Mouse (Mus musculus) adrenal gland, adult (tissue): ENCODE results near the gene Slc35a2.
"Not testable (repeated sequence)": the region's sequence is repeated elsewhere in the genome, so short reads cannot be mapped to it uniquely, and the experiment has no call there.

Experiments
- DNase-seq, 2 experiments: peaks; one replicate each; pipeline ENCODE4 v3.0.0; 2022 to 2023; ENCODE audit warnings: low spot score in 1 of 2; ENCODE audit not compliant: inconsistent age in 2 of 2

Gene Slc35a2

GRCm38 (mm10) chrX:7904441-7904840 lies 20.6 kb downstream of the Slc35a2 start:
- peak; percentile 48 to 82 for DNase-seq

GRCm38 (mm10) chrX:7907735-7908134 lies 23.9 kb downstream of the Slc35a2 start, which contains the start of gene Gm10491:
Gm10491 (minus strand) TSS chrX:7907835.
- DNase-seq, result no peak

GRCm38 (mm10) chrX:7909242-7909641 lies 25.4 kb downstream of the Slc35a2 start, which contains the start of gene Gm10490:
Gm10490 (plus strand) TSS chrX:7909542.
- DNase-seq, result not testable (repeated sequence)

- no peak for DNase-seq
Measured at GRCm38 (mm10) chrX:7910473-7910872, 26.6 kb downstream of the Slc35a2 start.

GRCm38 (mm10) chrX:7915669-7916068 lies 31.8 kb downstream of the Slc35a2 start:
- peak; percentile 31 to 81 for DNase-seq

GRCm38 (mm10) chrX:7917960-7918359 lies 34.1 kb downstream of the Slc35a2 start:
- not testable (repeated sequence) for DNase-seq

- DNase-seq, result peak in 1 of 2 experiments; percentile 44
Measured at GRCm38 (mm10) chrX:7919601-7920383, 36.0 kb downstream of the Slc35a2 start, which contains the start of gene Pcsk1n. Pcsk1n (plus strand) TSS chrX:7919822.

GRCm38 (mm10) chrX:7922032-7922431 lies 38.2 kb downstream of the Slc35a2 start:
- DNase-seq, result no peak

GRCm38 (mm10) chrX:7926266-7926665 lies 42.4 kb downstream of the Slc35a2 start:
- DNase-seq, result no peak

- no peak for DNase-seq
Measured at GRCm38 (mm10) chrX:7927116-7927515, 43.3 kb downstream of the Slc35a2 start.

- DNase-seq, result no peak
Measured at GRCm38 (mm10) chrX:7928270-7928790, 44.5 kb downstream of the Slc35a2 start, which contains the start of gene Eras. Eras (minus strand) TSS chrX:7928607.

- DNase-seq, result no peak
Measured at GRCm38 (mm10) chrX:7936874-7937273, 53.0 kb downstream of the Slc35a2 start.

GRCm38 (mm10) chrX:7937667-7938066 lies 53.8 kb downstream of the Slc35a2 start:
- DNase-seq, result no peak
